Mouse (Mus musculus) WW6 (cell line): Measurements from ENCODE around the gene Osbpl3.
"Not testable (repeated sequence)": the region's sequence is repeated elsewhere in the genome, so short reads cannot be mapped to it uniquely, and the experiment has no call there.

Experiments used
- DNase-seq: peaks from one replicate; pipeline ENCODE4 v3.0.0-alpha.2; 2013; ENCODE audit warnings: low read depth, low spot score

Gene Osbpl3

GRCm38 (mm10) chr6:50453651-50454050 lies 2.4 kb downstream of the Osbpl3 start:
- no peak for DNase-seq

DNA sequence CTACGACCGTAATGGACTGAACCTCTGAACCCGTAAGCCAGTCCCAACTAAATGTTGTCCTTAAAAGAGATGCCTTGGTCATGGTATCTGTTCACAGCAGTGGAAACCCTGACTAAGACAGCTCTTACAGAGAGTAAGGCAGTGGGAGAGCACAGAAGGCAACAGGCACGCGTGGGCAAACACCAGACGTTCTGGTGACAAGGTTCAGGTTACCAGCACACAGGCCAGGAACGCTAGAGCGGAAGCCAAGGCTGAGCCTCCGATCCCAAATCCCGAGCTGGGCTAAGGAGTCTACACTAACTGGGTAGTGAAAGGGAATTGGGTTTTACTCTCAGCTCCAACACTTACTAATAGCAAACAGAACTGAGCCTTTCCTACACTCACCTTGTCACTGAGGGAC lies 3.8 kb downstream of the Osbpl3 start:
- no peak for DNase-seq

DNA sequence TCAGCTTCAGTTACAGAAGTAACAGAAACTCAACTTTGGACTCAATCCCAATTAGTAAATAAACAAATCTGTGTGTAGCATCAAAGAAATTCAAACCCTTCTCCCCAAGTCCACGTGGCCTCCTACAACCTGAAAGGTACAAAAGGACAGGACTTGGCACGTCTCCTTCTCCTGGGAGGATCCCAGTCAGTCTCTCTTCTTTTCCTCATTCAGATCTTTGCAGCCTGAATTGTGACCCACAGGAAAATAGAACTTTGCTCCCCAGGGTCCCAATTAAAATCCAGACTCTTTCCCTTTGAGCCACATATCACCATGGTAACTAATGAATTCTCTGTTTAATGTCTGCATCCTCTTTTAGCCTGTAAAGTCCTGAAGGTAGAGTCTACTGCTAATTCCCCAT lies 10.4 kb downstream of the Osbpl3 start:
- no peak for DNase-seq

DNA sequence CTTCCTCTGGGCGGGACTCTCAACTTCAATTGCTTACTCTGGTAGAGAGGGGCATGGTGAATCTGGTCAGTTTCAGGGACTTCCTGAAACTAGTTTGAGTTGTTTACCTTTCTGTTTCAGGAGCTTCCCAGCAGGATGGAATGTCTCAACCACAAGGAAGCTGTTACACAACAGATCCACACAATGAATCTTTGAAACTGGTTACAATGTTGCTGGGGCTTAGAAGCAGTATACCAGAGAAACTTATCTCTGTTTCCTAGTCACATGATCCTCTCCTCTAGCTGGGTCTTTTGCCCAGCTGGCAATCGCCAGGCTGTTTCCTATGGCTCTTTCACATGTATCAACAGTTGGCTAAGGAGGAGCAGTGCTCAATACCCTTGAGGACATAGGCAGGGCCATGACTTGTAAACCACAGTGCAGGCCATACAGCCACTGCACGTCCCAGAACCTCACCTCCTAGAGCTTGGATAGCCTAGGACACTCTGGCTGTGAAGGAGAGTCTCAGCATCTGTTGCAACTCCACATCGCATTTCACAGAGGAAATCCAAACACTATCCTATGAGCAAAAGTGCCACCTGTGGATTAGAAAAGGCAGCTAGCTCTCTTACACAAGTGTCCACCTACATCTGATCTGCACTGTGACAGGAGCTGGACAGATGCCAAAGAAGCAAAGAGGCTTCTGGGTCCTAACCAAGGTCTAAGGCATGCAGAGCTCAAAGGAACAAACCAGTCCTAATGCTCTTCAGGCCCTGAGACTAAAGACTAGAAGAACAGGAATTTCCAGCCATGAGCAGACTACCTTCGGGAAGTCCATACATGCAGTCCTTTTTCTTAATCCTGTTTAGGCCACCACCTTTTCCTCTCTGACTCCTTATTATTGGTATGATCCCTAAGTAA lies 14.8 kb downstream of the Osbpl3 start:
- no peak for DNase-seq

DNA sequence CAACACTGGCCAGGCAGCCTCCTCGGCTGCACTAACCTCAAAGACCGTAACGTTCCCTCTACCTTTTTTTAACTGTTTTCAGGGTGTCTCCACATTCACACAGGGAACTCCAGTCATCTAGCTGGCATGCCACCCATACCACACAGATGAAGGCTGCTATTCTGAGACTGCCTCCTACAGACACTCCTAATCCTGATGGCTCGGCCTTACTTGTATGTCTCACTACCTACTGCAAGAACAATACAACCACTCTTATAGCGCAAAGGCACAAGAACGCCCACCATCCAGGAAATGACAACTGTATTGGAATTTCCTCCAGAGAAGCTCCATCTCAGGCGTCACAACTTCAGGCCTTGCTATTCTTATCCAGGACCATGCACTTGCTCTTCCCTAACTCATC lies 15.8 kb downstream of the Osbpl3 start:
- no peak for DNase-seq

DNA sequence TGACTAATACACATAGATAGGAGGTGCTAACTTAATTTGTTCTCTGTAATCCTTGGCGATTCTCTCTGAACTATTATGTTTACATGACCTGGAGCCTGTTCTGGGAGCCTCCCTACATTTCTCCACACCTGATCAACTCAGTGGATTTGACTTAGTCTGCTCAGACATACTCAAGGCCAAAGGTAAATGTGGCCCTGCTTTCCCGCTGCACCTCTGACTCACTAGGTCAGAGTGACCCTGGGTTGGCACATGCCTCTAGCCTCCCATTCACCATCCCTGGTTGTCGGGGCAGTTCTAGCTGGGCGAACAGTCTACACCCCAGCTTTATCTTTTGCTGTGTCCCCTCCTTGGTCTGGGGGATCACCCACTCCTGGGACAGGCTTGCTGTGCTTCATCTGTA lies 17.1 kb downstream of the Osbpl3 start:
- DNase-seq, result not testable (repeated sequence)

GRCm38 (mm10) chr6:50437815-50438214 lies 18.2 kb downstream of the Osbpl3 start:
- DNase-seq, result no peak

DNA sequence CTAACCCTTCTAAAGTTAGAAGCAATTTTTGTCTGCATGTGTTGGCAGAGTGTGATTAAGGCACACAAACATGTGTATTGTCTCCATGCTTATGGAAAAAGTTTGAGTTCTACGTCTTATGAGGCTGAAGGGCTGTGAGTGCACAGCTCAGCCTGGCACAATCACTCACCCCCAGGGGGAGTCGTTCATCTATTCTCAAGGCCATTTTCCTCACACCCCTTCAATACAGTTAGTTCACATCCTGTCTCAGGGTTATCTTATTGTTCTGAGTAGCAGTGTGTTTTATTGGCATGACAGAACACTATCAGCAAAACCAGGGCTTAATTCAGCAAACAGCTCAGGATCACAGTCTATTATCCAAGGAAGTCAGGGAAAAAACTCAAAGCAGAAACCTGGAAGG lies 19.3 kb downstream of the Osbpl3 start:
- DNase-seq, result no peak

- no peak for DNase-seq
These were observed 23.5 kb downstream of the Osbpl3 start for GRCm38 (mm10) chr6:50432491-50432890.

DNA sequence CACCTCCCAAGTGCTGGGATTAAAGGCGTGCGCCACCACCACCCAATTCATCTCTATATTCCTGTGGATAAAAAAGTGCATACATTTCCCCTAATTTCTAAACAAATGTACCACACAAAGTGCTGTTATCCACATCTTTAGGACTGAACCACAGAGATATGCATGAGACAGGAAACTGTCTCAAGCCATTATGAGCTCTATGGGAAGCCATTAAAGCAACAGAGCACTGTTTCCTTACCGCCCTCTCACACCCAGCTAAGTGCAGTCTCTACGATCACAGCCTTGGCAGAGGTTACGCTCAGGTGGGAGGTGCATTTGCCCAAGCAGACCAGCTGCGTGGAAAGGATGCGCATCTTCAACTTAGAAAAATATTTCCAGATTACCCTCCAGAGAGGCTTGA lies 26.7 kb downstream of the Osbpl3 start:
- peak; percentile 22 for DNase-seq

GRCm38 (mm10) chr6:50427051-50427732 lies 28.8 kb downstream of the Osbpl3 start:
- no peak for DNase-seq

DNA sequence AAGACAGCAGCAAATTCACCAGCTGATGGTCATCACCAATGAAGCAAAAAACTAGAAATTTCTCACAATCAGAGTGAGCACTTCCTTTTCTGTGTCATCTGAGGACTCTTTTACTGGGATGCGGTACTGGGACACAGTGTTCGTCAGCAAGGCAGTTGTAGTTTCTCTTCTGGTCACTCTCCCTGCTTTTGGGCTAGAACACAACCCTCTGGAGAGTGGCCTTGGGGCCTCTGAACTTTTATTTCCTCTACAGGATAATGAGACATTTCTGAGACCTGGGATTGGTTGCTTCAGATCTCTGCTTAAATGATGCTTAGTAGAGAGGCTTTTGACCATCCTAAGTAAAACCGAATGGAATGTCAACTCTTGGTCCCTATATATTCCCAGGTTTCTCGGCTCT lies 29.4 kb downstream of the Osbpl3 start:
- no peak for DNase-seq

GRCm38 (mm10) chr6:50424271-50424670 lies 31.7 kb downstream of the Osbpl3 start:
- DNase-seq, result no peak

DNA sequence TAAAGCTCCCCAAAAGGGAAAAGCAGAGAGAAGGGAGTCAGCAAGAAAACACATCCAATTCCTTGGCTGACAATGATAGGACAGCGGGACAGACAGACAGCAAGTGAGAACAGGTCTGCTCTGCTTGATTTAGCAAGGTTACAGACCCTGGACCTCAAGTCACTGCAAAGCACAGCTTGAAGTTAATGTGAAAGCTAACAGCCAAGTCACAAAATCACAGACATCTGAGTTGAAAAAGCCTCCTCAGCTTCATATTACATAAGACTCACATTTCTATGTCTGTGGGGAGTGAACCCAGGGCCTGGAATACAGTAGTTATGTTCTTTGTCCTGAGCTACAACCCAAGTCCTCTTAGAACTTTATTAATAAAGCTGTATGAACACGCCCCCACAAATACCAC lies 35.6 kb downstream of the Osbpl3 start:
- no peak for DNase-seq

DNA sequence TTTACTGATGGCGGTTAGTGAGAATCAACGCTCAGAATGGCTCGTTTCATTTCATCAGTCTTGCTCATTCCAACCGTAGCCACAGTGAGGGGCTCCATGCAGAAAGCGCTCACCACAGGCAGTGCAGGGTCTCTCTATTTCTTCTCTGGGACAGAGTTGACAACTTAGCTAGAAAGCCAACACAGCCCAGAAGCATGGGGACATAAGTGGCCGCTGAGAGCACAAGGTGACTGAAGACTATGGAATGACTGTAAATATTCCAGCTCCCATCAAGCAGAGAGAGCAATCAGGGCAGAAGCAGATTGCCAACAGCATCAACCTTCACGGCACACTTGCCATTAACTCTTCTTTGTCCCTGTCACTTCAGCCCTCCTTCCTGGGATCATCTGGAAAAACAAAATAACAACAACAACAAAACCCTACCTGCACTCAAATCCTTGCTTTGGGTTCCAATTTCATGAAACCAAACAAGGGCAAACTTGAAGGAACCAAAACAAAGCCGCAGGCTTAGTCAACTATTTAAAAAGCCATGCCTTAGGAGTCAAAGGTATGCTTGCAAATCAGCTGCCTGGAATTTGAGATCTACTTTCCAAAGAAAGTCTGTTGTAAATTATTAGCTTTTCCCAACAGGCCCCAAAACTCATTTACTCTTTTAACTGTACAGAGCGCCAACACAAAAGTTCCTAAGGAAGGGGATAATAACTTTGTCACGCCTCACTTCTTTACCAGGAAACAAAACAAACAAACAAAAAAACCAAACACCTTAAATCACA lies 36.3 kb downstream of the Osbpl3 start:
- DNase-seq, result no peak

- DNase-seq, result no peak
These were observed 37.0 kb downstream of the Osbpl3 start for GRCm38 (mm10) chr6:50418951-50419350.

GRCm38 (mm10) chr6:50416854-50417253 lies 39.1 kb downstream of the Osbpl3 start:
- no peak for DNase-seq

GRCm38 (mm10) chr6:50415431-50415830 lies 40.6 kb downstream of the Osbpl3 start:
- no peak for DNase-seq

DNA sequence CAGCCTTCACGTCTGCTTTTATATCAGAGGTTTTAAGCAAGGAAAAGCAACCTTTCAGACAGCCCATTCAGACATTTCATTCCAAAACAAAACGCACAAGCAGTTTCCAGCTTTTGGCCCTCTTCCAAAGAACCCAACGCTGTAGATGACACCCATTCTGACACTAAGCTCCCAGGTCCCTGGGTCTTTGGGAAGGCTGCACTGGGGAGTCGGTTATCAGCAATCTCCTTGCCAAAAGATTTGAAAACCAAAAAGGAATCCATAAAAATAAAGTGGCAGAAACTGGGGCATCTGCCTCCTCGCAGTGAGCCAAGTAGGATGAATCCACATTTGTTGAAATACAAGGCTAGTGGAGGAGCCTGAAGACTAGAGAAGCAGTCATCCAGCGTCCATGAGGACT lies 41.5 kb downstream of the Osbpl3 start:
- no peak for DNase-seq

DNA sequence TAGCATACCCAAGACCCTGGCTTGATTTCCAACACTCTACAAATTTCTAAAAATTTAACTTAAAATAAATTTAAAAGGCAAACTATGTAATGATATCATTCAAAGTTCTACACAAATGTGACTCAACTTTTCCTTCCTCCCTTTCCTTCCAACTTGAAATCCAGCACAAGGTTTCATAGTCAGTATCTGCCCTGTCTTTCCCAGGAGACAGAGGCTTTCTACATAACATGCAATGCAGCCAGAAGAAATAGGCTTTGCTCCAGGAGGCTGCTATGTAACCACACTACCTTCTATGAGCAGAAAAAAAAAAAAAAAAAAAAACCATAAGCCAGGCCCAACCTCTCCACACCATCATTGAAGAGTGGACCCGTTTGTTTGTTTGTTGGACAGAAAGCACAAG lies 42.6 kb downstream of the Osbpl3 start:
- DNase-seq, result no peak

DNA sequence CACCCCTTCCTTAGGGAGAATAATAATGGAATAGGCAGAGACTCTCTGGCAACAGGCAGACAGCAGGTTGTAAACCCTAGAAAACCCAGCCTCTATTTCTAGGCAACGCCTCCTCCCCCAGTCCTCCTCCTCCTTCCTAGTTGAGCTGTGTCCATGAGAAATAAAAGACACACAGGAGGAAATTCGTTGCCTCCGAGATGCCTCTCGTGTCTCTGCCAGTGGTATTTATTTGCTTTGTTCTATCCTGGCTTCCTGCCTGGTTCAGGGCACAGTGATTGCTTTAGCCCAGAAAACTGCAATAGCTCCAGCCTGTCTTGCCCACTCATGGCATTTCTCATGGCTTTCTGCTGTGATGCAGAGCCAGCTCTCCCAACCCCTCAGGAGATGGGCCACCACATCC lies 43.8 kb downstream of the Osbpl3 start:
- DNase-seq, result no peak

DNA sequence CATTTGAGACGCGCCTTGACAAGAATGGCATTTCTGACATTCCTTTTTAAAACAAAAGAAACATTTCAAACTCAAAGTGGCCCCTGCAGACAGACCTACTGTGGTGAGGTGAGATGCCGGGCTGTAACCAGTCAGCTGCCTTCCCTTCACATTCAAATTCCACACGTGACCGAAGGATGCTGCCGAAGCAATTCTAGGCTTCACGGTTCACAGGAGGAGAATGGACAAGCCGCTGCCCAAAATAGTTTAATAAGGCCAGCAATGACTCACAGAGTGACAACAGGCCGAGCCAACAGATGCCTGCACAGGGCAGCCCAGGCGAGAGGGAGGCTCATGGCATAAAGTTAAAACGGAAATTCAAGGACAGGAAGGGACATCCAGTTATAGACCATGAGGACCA lies 51.3 kb downstream of the Osbpl3 start:
- no peak for DNase-seq
